Mouse (Mus musculus): ENCODE data around the gene Slx1b.

DNA sequence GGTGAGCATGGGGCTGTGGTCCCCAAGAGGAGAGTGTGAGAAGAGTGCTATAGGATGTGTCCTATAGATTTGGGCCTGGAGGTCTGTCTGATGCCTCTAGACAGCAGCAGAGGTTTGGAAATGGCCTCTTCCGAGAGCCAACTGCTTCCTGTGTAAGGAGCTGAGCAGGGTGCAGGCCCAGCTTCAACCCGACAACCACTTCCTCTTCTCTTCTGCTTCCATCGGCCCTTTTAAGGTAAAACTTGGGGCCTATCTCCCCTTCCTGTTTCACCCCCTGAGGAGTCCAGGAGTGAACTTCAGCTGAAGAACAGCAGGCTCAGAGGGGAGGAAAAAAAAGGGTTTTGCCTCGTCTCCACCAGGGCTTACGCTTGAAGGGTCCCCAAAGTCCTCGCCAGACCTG is 6.8 kb upstream of the Slx1b start:
- TF ChIP-seq POLR2A (IDR thresholded peaks at IDR 0.05; ENCODE audit: low read depth, low read length) (no peak), CTCF (IDR thresholded peaks at IDR 0.05; ENCODE audit: extremely low read depth, insufficient read length, insufficient replicate concordance, low read depth, low read length) (no peak)

All from small intestine, adult 2 months (tissue).